ENCODE assay signal across 27 mouse cellular contexts in genomic region chr4:138702528-138702927, GRCm38 (mm10). TPM values are rescaled to one million over a fixed set of nuclear protein-coding genes. Genes with fewer than 3 reads are reported as not detected.
A peak's percentile ranks its signal among the peaks of the same experiment; 100 is the strongest.
DNase-seq lines count a peak whose midpoint lies in the region; TF ChIP-seq lines count a peak whose summit lies in the region.
"Had no signal": no experiment of that assay in that cellular context is flagged by ENCODE, and none has a peak within 500 bp of the region (broad histone marks: within the 10 kb centered on the region; RNA-seq: fewer than 3 reads in every experiment).

No protein-coding gene starts in this region.

- TF ChIP-seq CTCF in lung, adult 2 months (IDR thresholded peaks at IDR 0.05; ENCODE audit: insufficient read depth, low read length), result no peak

- 60% methylated on average over 8 of the region's 8 CpGs for WGBS in lung, adult 2 months

- no peak for TF ChIP-seq POLR2A in lung, adult 2 months (IDR thresholded peaks at IDR 0.05; ENCODE audit: borderline replicate concordance, extremely low read depth, low read depth, low read length)

- H3K4me3 ChIP-seq in lung, adult 2 months (replicated peaks; ENCODE audit: extremely low read depth, low read depth, low read length), result no peak overlapping the region
- H3K4me3 ChIP-seq: embryonic facial prominence, embryonic 15.5 days; erythroblast, embryonic 14.5 days; forebrain, embryonic 15.5 days; heart, embryonic 13.5 days; hindbrain, embryonic 12.5 days had no signal

- no peaks in the 10 kb centered on the region for H3K4me1 ChIP-seq in lung, adult 2 months (ENCODE audit: control insufficient read depth, insufficient read depth, low read length)
- H3K4me1 ChIP-seq: embryonic facial prominence, embryonic 15.5 days; heart, embryonic 13.5 days had no signal

- peak; percentile 27 for DNase-seq in right cerebral cortex, postnatal 25 days
- DNase-seq in right cerebral cortex, postnatal 4 days, result no peak
- DNase-seq in ES-CJ7 (ENCODE audit: low read depth, low spot score) (peak; percentile 49), ZHBTc4 (ENCODE audit: low read depth, low spot score) (peak; percentile 60)
- DNase-seq in lung, adult 2 months, result no peak
- DNase-seq in heart, adult 8-10 months (ENCODE audit: low spot score), result no peak
- DNase-seq: adrenal gland, adult 8-10 months; cerebellum, adult 11 months; cerebellum, adult 8-10 months; cerebellum, postnatal 14 days; embryo, embryonic 11 days; gastrocnemius, postnatal 14 days; heart, postnatal 36 days had no signal

RNA-seq across cellular contexts. Expression of gene Pla2g2c, which starts 22.1 kb away (rescaled TPM):
- 0.69 and 0.93 TPM in 2 replicates for polyA plus RNA-seq in lung, adult 2 months (2012; rRNA removed)
- total RNA-seq in heart, adult 8-10 months (2022), result under 1 TPM in 2 of 4 experiments, not detected in 2; 0.17 to 0.19 TPM
- total RNA-seq: CH12.LX; common myeloid progenitor, adult 5-6 weeks; gastrocnemius, postnatal 14 days; MEL had no signal
- polyA plus RNA-seq: C2C12; erythroblast, embryonic 14.5 days; inflammation-experienced regulatory T-cells, adult 6 months; Patski had no signal

RNA-seq across cellular contexts. Expression of gene Ubxn10, which starts 34.4 kb away (rescaled TPM):
- 25.2 and 28.6 TPM in 2 replicates for polyA plus RNA-seq in lung, adult 2 months (2012; rRNA removed)
- total RNA-seq in heart, adult 8-10 months (2022), result 1 to 10 TPM; 2.3 to 3.3 (median 2.8) TPM
- total RNA-seq: CH12.LX; common myeloid progenitor, adult 5-6 weeks; MEL had no signal
- polyA plus RNA-seq: C2C12; erythroblast, embryonic 14.5 days; inflammation-experienced regulatory T-cells, adult 6 months; Patski had no signal

RNA-seq across cellular contexts. Expression of gene Pla2g2f, which starts 54.9 kb away (rescaled TPM):
- polyA plus RNA-seq in lung, adult 2 months (2012; rRNA removed), result 0.14 and 5.2 TPM in 2 replicates
- under 1 TPM; 0.34 to 0.63 (median 0.55) TPM for total RNA-seq in heart, adult 8-10 months (2022)
- total RNA-seq: CH12.LX; common myeloid progenitor, adult 5-6 weeks; gastrocnemius, postnatal 14 days; MEL had no signal
- polyA plus RNA-seq: C2C12; embryonic facial prominence, embryonic 11.5 days; erythroblast, embryonic 14.5 days; forebrain, embryonic 15.5 days; gonadal fat pad, adult 2 months; heart, embryonic 13.5 days; heart, postnatal 0 days; hindbrain, embryonic 12.5 days; inflammation-experienced regulatory T-cells, adult 6 months; Patski had no signal

Comparison
In these comparisons a context has a peak if more than half of its experiments do, and no peak if none do; other contexts are left out.
1. DNase-seq: peak in right cerebral cortex, postnatal 25 days (single experiment), ES-CJ7 (single experiment) and ZHBTc4 (single experiment); none in right cerebral cortex, postnatal 4 days (single experiment), lung, adult 2 months (single experiment) and heart, adult 8-10 months (single experiment).